Mouse (Mus musculus): Measurements from ENCODE around the gene Smarcc2. TPM values are rescaled to one million over a fixed set of nuclear protein-coding genes. Genes with fewer than 3 reads are reported as not detected.

Smarcc2 gene
- polyA plus RNA-seq, 1 experiment from 2014 or later, result 57.1 TPM

- WGBS, result 13% methylated on average over 18 of the region's 18 CpGs
- peak overlapping the region; percentile 62 for H3K4me2 ChIP-seq
- no peaks in the 10 kb centered on the region for H3K9me3 ChIP-seq
- H3K27ac ChIP-seq (replicated peaks), result no peak overlapping the region; the same call in 1 of the 2 replicates
- peak; percentile 75 for ATAC-seq (ENCODE audit: extremely low read depth, insufficient number of reproducible peaks, low FRiP score, low TSS enrichment)
- no peaks in the 10 kb centered on the region for H3K27me3 ChIP-seq (replicated peaks)
- H3K36me3 ChIP-seq, result peaks cover 6% of the 10 kb centered on the region
- peak overlapping the region; percentile 61; the same call in 1 of the 2 replicates for H3K9ac ChIP-seq
- H3K4me3 ChIP-seq, result peak overlapping the region; percentile 21
- H3K4me1 ChIP-seq, result peaks cover 9% of the 10 kb centered on the region; the same call in 1 of the 2 replicates
Observed at GRCm38 (mm10) chr10:128536266-128536940, 77.4 kb downstream of the Smarcc2 start.

- Histone ChIP-seq H3K4me3 (no peak overlapping the region), H3K27ac (replicated peaks) (no peak overlapping the region), H3K27me3 (replicated peaks) (no peaks in the 10 kb centered on the region), H3K4me1 (peaks cover 16% of the 10 kb centered on the region), H3K4me2 (no peak overlapping the region), H3K9ac (no peak overlapping the region), H3K9me3 (no peaks in the 10 kb centered on the region), H3K36me3 (peaks cover 24% of the 10 kb centered on the region)
- no peak for ATAC-seq (ENCODE audit: extremely low read depth, insufficient number of reproducible peaks, low FRiP score, low TSS enrichment)
- 75% methylated on average over 1 of the region's 1 CpGs for WGBS
Observed at GRCm38 (mm10) chr10:128538340-128538870, 79.4 kb downstream of the Smarcc2 start.

Small RNA genes lying within 50 kb of the gene (microRNA-seq; reads per million reads assigned to microRNA genes)
- not detected for gene Mir6916
- not detected for gene Mir8105

Other genes with a start within 250 kb of the Smarcc2 start
- gene Spryd4, start 247.4 kb upstream of the Smarcc2 start, polyA plus RNA-seq (2015; fragmentation: Nextera tagmentation; extraction: Ambion mirVana), result 40.7 and 40.8 TPM in 2 replicates
- gene Mip, start 233.4 kb upstream of the Smarcc2 start, polyA plus RNA-seq (2015; fragmentation: Nextera tagmentation; extraction: Ambion mirVana), result not detected in 2 replicates
- gene Timeless, start 227.2 kb upstream of the Smarcc2 start, polyA plus RNA-seq (2015; fragmentation: Nextera tagmentation; extraction: Ambion mirVana), result 32.2 and 34.0 TPM in 2 replicates
- 0.10 and 0.17 TPM in 2 replicates for gene Apon, start 205.2 kb upstream of the Smarcc2 start, polyA plus RNA-seq (2015; fragmentation: Nextera tagmentation; extraction: Ambion mirVana)
- 0.27 and 1.7 TPM in 2 replicates for gene Apof, start 190.6 kb upstream of the Smarcc2 start, polyA plus RNA-seq (2015; fragmentation: Nextera tagmentation; extraction: Ambion mirVana)
- 9.7 and 9.8 TPM in 2 replicates for gene Stat2, start 188.7 kb upstream of the Smarcc2 start, polyA plus RNA-seq (2015; fragmentation: Nextera tagmentation; extraction: Ambion mirVana)
- 1.8 and 2.6 TPM in 2 replicates for gene Il23a, start 160.5 kb upstream of the Smarcc2 start, polyA plus RNA-seq (2015; fragmentation: Nextera tagmentation; extraction: Ambion mirVana)
- 24.9 and 25.7 TPM in 2 replicates for gene Pan2, start 155.9 kb upstream of the Smarcc2 start, polyA plus RNA-seq (2015; fragmentation: Nextera tagmentation; extraction: Ambion mirVana)
- 193 and 228 TPM in 2 replicates for gene Cnpy2, start 136.8 kb upstream of the Smarcc2 start, polyA plus RNA-seq (2015; fragmentation: Nextera tagmentation; extraction: Ambion mirVana)
- 396 and 409 TPM in 2 replicates for gene Cs, start 121.5 kb upstream of the Smarcc2 start, polyA plus RNA-seq (2015; fragmentation: Nextera tagmentation; extraction: Ambion mirVana)
- gene Coq10a, start 90.3 kb upstream of the Smarcc2 start, polyA plus RNA-seq (2015; fragmentation: Nextera tagmentation; extraction: Ambion mirVana), result 11.8 and 12.6 TPM in 2 replicates
- gene Ankrd52, start 82.1 kb upstream of the Smarcc2 start, polyA plus RNA-seq (2015; fragmentation: Nextera tagmentation; extraction: Ambion mirVana), result 8.8 and 9.4 TPM in 2 replicates
- 0.12 and 1.5 TPM in 2 replicates for gene Slc39a5, start 58.0 kb upstream of the Smarcc2 start, polyA plus RNA-seq (2015; fragmentation: Nextera tagmentation; extraction: Ambion mirVana)
- 58.0 and 63.9 TPM in 2 replicates for gene Nabp2, start 47.8 kb upstream of the Smarcc2 start, polyA plus RNA-seq (2015; fragmentation: Nextera tagmentation; extraction: Ambion mirVana)
- gene Rnf41, start 47.6 kb upstream of the Smarcc2 start, polyA plus RNA-seq (2015; fragmentation: Nextera tagmentation; extraction: Ambion mirVana), result 26.8 and 27.0 TPM in 2 replicates
- 1,202 and 1,344 TPM in 2 replicates for gene Myl6, start 34.9 kb downstream of the Smarcc2 start, polyA plus RNA-seq (2015; fragmentation: Nextera tagmentation; extraction: Ambion mirVana)
- gene Myl6b, start 39.4 kb downstream of the Smarcc2 start, polyA plus RNA-seq (2015; fragmentation: Nextera tagmentation; extraction: Ambion mirVana), result 3.2 and 4.5 TPM in 2 replicates
- gene Esyt1, start 66.6 kb downstream of the Smarcc2 start, polyA plus RNA-seq (2015; fragmentation: Nextera tagmentation; extraction: Ambion mirVana), result 17.2 and 17.3 TPM in 2 replicates
- gene Zc3h10, start 88.5 kb downstream of the Smarcc2 start, polyA plus RNA-seq (2015; fragmentation: Nextera tagmentation; extraction: Ambion mirVana), result 7.6 and 9.4 TPM in 2 replicates
- 2,656 and 2,881 TPM in 2 replicates for gene Rpl41, start 90.1 kb downstream of the Smarcc2 start, polyA plus RNA-seq (2015; fragmentation: Nextera tagmentation; extraction: Ambion mirVana)
- 125 and 136 TPM in 2 replicates for gene Pa2g4, start 106.7 kb downstream of the Smarcc2 start, polyA plus RNA-seq (2015; fragmentation: Nextera tagmentation; extraction: Ambion mirVana)
- gene Erbb3, start 130.4 kb downstream of the Smarcc2 start, polyA plus RNA-seq (2015; fragmentation: Nextera tagmentation; extraction: Ambion mirVana), result 3.7 and 4.1 TPM in 2 replicates
- 455 and 482 TPM in 2 replicates for gene Rps26, start 167.5 kb downstream of the Smarcc2 start, polyA plus RNA-seq (2015; fragmentation: Nextera tagmentation; extraction: Ambion mirVana)
- 1.3 TPM in 2 replicates for gene Ikzf4, start 186.7 kb downstream of the Smarcc2 start, polyA plus RNA-seq (2015; fragmentation: Nextera tagmentation; extraction: Ambion mirVana)
- gene Suox, start 214.8 kb downstream of the Smarcc2 start, polyA plus RNA-seq (2015; fragmentation: Nextera tagmentation; extraction: Ambion mirVana), result 11.1 and 12.4 TPM in 2 replicates
- gene Rab5b, start 237.0 kb downstream of the Smarcc2 start, polyA plus RNA-seq (2015; fragmentation: Nextera tagmentation; extraction: Ambion mirVana), result 60.4 and 62.1 TPM in 2 replicates
- gene Pmel, start 244.9 kb downstream of the Smarcc2 start, polyA plus RNA-seq (2015; fragmentation: Nextera tagmentation; extraction: Ambion mirVana), result 1.6 and 2.6 TPM in 2 replicates
- 86.6 and 92.0 TPM in 2 replicates for gene Cdk2, start 245.8 kb downstream of the Smarcc2 start, polyA plus RNA-seq (2015; fragmentation: Nextera tagmentation; extraction: Ambion mirVana)